Mouse (Mus musculus): ENCODE measurements around the gene Tmod2. TPM values are rescaled to one million over a fixed set of nuclear protein-coding genes. Genes with fewer than 3 reads are reported as not detected.
"Not testable (repeated sequence)": the region's sequence is repeated elsewhere in the genome, so short reads cannot be mapped to it uniquely, and the experiment has no call there.

Gene Tmod2
- polyA plus RNA-seq, 1 experiment, result not detected

GRCm38 (mm10) chr9:75630823-75631454, 19.8 kb upstream of the Tmod2 start:
- no peak overlapping the region for H3K4me3 ChIP-seq (ENCODE audit: insufficient read depth, low read length)
- H3K27ac ChIP-seq (ENCODE audit: insufficient read depth, low read depth, low read length), result no peak overlapping the region
- H3K4me1 ChIP-seq (ENCODE audit: control insufficient read depth, insufficient read depth, low read length), result peaks cover 10% of the 10 kb centered on the region
- TF ChIP-seq POLR2A (IDR thresholded peaks at IDR 0.05; ENCODE audit: borderline replicate concordance, low read depth, low read length) (no peak), CTCF (IDR thresholded peaks at IDR 0.05; ENCODE audit: low read depth, low read length) (no peak)

DNA sequence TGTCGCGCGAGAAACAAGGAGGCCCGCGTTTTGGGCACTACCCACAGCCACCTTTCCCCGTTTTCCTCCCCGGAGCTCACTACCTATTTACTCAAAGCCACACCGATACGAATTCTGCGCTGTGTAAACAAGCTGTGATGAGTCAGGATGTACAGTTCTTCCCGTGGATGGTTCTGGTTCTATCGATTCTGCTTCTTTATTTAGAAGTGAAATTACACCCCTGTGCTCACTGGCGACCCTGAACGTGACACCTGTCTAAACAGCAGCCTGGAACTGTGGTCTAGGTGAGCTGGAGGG, 15.1 kb upstream of the Tmod2 start:
- H3K4me1 ChIP-seq (ENCODE audit: control insufficient read depth, insufficient read depth, low read length), result peaks cover 8% of the 10 kb centered on the region
- TF ChIP-seq CTCF (IDR thresholded peaks at IDR 0.05; ENCODE audit: low read depth, low read length) (no peak), POLR2A (IDR thresholded peaks at IDR 0.05; ENCODE audit: borderline replicate concordance, low read depth, low read length) (no peak)
- peak overlapping the region; percentile 59 for H3K4me3 ChIP-seq (ENCODE audit: insufficient read depth, low read length)
- H3K27ac ChIP-seq (ENCODE audit: insufficient read depth, low read depth, low read length), result no peak overlapping the region

DNA sequence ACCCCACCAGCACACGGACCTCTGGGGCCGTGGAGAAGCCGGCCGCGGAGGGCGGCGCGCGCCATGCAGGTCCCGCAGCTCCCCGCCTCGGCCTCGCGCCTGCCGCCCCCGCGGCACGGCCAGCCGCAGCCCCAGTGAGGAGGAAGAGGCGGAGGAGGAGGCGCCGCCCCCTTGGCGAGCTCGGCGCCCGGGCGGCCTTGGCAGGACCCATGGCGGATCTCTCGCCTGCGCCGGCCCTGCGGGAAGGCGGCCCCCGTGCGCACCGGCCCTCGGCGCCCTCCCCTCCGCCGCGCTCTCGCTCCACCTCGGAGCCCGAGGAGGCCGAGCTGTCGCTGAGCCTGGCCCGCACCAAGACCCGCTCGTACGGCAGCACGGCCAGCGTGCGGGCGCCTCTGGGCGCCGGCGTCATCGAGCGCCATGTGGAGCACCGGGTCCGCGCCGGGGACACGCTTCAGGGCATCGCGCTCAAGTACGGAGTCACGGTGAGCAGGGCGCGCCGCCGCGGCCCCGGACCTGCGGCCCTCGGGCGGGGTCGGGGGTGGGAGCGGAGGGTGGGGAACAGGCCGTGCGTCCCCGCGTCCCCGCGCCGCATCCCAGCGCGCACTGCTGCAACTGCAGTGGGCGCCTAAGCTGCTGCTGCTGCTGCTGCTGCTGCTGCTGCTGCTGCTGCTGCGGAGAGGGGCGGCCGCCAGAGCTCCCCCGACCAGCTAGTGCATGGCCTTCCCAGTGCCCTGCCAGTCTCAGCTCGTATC, 14.6 kb upstream of the Tmod2 start, which contains the start of gene Lysmd2:
Lysmd2 (plus strand) TSS at position 186 of the 752 bp plus-strand sequence.
- Histone ChIP-seq H3K27ac (ENCODE audit: insufficient read depth, low read depth, low read length) (no peak within 1 kb of the TSS), H3K4me1 (ENCODE audit: control insufficient read depth, insufficient read depth, low read length) (peaks cover 2% of the 10 kb centered on the region; the same call in 1 of the 2 replicates), H3K4me3 (ENCODE audit: insufficient read depth, low read length) (peak within 1 kb of the TSS; percentile 59)
- no peak for TF ChIP-seq CTCF (IDR thresholded peaks at IDR 0.05; ENCODE audit: low read depth, low read length)
- TF ChIP-seq POLR2A (IDR thresholded peaks at IDR 0.05; ENCODE audit: borderline replicate concordance, low read depth, low read length), result no peak

- Histone ChIP-seq H3K4me1 (ENCODE audit: control insufficient read depth, insufficient read depth, low read length) (no peaks in the 10 kb centered on the region), H3K27ac (ENCODE audit: insufficient read depth, low read depth, low read length) (no peak overlapping the region), H3K4me3 (ENCODE audit: insufficient read depth, low read length) (peak overlapping the region; percentile 59)
- no peak for TF ChIP-seq POLR2A (IDR thresholded peaks at IDR 0.05; ENCODE audit: borderline replicate concordance, low read depth, low read length)
- no peak for TF ChIP-seq CTCF (IDR thresholded peaks at IDR 0.05; ENCODE audit: low read depth, low read length)
These were observed 13.9 kb upstream of the Tmod2 start for GRCm38 (mm10) chr9:75624983-75625555.

- H3K4me1 ChIP-seq (ENCODE audit: control insufficient read depth, insufficient read depth, low read length), result no peaks in the 10 kb centered on the region
- no peak overlapping the region for H3K27ac ChIP-seq (ENCODE audit: insufficient read depth, low read depth, low read length)
- no peak overlapping the region for H3K4me3 ChIP-seq (ENCODE audit: insufficient read depth, low read length)
- no peak for TF ChIP-seq CTCF (IDR thresholded peaks at IDR 0.05; ENCODE audit: low read depth, low read length)
- no peak for TF ChIP-seq POLR2A (IDR thresholded peaks at IDR 0.05; ENCODE audit: borderline replicate concordance, low read depth, low read length)
These were observed 10.3 kb upstream of the Tmod2 start for GRCm38 (mm10) chr9:75621428-75621827.

- not testable (repeated sequence) for H3K27ac ChIP-seq (ENCODE audit: insufficient read depth, low read depth, low read length); H3K4me3 ChIP-seq (ENCODE audit: insufficient read depth, low read length); H3K4me1 ChIP-seq (ENCODE audit: control insufficient read depth, insufficient read depth, low read length)
These were observed 8.6 kb upstream of the Tmod2 start for GRCm38 (mm10) chr9:75619761-75620160.

DNA sequence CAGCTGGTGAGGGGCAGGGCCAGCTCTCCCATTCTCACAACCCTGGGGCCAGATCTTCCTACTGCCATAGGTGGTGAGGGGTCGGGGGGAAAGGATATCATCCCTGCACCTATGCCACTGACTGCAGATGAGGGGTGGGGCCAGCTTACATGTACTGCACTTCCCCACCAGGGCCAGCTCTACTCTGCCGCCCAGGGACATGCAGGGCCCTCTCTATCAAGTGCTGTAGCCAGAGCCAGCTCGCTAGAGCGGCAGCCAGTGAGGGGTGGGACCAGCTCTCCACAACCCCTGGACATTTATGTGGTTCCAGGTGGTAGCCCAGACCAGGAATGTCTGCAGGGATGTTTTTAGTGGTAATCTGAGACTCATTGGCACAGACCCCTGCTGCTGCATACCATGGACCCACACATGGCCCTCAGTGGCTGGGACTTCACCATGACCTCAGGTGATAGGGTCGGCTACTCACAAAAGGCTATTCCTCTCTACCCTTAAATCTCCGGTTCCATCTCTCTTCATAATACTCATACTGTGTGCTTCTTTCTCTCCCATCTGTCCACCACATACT, 7.8 kb upstream of the Tmod2 start:
- H3K4me1 ChIP-seq (ENCODE audit: control insufficient read depth, insufficient read depth, low read length), result no peaks in the 10 kb centered on the region
- H3K4me3 ChIP-seq (ENCODE audit: insufficient read depth, low read length), result no peak overlapping the region
- no peak overlapping the region for H3K27ac ChIP-seq (ENCODE audit: insufficient read depth, low read depth, low read length)
- TF ChIP-seq POLR2A (IDR thresholded peaks at IDR 0.05; ENCODE audit: borderline replicate concordance, low read depth, low read length) (no peak), CTCF (IDR thresholded peaks at IDR 0.05; ENCODE audit: low read depth, low read length) (no peak)

DNA sequence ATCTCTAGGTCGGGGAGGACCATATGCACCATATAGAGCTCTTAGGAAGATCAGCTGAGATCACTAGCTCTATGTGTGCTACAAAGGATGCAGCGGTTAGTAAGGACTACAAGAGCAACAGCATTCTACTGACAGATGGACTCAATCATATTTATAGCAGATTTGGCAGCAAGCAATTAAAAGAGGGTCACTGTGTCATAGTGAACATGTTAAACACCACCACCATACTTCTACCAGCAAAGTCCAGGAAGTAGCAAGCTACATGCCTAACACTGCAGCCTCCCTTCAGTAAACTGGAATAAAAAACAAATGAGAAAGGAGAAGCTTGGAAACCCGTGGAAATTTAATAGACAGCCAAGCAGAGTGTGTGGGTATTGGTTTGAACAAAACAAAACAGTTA, 5.4 kb upstream of the Tmod2 start:
- Histone ChIP-seq H3K4me3 (ENCODE audit: insufficient read depth, low read length) (no peak overlapping the region), H3K27ac (ENCODE audit: insufficient read depth, low read depth, low read length) (no peak overlapping the region), H3K4me1 (ENCODE audit: control insufficient read depth, insufficient read depth, low read length) (no peaks in the 10 kb centered on the region)
- TF ChIP-seq CTCF (IDR thresholded peaks at IDR 0.05; ENCODE audit: low read depth, low read length), result no peak
- no peak for TF ChIP-seq POLR2A (IDR thresholded peaks at IDR 0.05; ENCODE audit: borderline replicate concordance, low read depth, low read length)

GRCm38 (mm10) chr9:75609965-75610364, 1.2 kb downstream of the Tmod2 start:
- TF ChIP-seq CTCF (IDR thresholded peaks at IDR 0.05; ENCODE audit: low read depth, low read length), result no peak
- no peak for TF ChIP-seq POLR2A (IDR thresholded peaks at IDR 0.05; ENCODE audit: borderline replicate concordance, low read depth, low read length)

GRCm38 (mm10) chr9:75609505-75609904, 1.6 kb downstream of the Tmod2 start:
- TF ChIP-seq CTCF (IDR thresholded peaks at IDR 0.05; ENCODE audit: low read depth, low read length), result no peak
- TF ChIP-seq POLR2A (IDR thresholded peaks at IDR 0.05; ENCODE audit: borderline replicate concordance, low read depth, low read length), result no peak
- no peak overlapping the region for H3K4me3 ChIP-seq (ENCODE audit: insufficient read depth, low read length)
- H3K4me1 ChIP-seq (ENCODE audit: control insufficient read depth, insufficient read depth, low read length), result no peaks in the 10 kb centered on the region
- no peak overlapping the region for H3K27ac ChIP-seq (ENCODE audit: insufficient read depth, low read depth, low read length)

More at GRCm38 (mm10) chr9:75609965-75610364, 1.2 kb downstream of the Tmod2 start:
- Histone ChIP-seq H3K4me3 (ENCODE audit: insufficient read depth, low read length) (no peak overlapping the region), H3K4me1 (ENCODE audit: control insufficient read depth, insufficient read depth, low read length) (no peaks in the 10 kb centered on the region), H3K27ac (ENCODE audit: insufficient read depth, low read depth, low read length) (no peak overlapping the region)

All from bone marrow macrophage, adult 2 months (primary cell).